Mouse (Mus musculus): ENCODE data around the gene Fgf22. TPM values are rescaled to one million over a fixed set of nuclear protein-coding genes. Genes with fewer than 3 reads are reported as not detected.

Gene Fgf22
- 0.23 TPM in 1 of 2 replicates, not detected in the other for polyA plus RNA-seq (2011; ENCODE audit: insufficient read length, low read depth, missing spikeins)

DNA sequence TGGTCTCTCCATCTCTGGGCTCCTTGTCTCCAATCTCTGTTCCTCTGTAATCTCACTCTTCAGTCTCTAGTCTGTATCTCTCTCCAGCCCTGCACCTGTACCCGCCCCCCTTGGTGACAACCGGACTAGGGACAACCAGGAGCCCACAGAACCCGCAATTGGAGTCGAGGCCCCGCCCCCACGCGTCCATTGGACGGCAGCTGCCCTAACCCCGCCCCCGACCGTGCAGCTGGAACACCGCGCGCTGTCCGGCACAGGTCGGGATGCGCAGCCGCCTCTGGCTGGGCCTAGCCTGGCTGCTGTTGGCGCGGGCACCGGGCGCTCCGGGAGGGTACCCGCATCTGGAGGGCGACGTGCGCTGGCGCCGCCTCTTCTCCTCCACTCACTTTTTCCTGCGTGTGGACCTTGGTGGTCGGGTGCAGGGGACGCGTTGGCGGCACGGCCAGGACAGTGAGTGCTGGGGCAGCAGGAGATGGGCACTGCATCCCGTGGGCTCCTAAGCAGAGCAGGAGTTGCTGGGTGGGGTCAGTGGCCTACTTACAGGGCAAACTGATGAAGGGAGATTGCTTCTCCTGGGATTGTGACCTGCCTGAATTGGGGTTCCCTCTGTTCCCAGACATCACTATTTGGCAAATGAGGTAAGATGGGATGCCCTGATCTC is at the start of gene Fgf22:
Fgf22 (plus strand) TSS at position 221 of the 661 bp plus-strand sequence.
- TF ChIP-seq POLR2A (IDR thresholded peaks at IDR 0.05; ENCODE audit: low read depth, low read length) (no peak), CTCF (IDR thresholded peaks at IDR 0.05; ENCODE audit: borderline replicate concordance, insufficient read depth, low read length) (no peak)
- Histone ChIP-seq H3K4me1 (ENCODE audit: control insufficient read depth, insufficient read depth, low read length) (no peaks in the 10 kb centered on the region), H3K27ac (ENCODE audit: insufficient read depth, low read length) (no peak within 1 kb of the TSS), H3K4me3 (ENCODE audit: insufficient read depth, low read length) (no peak within 1 kb of the TSS)

DNA sequence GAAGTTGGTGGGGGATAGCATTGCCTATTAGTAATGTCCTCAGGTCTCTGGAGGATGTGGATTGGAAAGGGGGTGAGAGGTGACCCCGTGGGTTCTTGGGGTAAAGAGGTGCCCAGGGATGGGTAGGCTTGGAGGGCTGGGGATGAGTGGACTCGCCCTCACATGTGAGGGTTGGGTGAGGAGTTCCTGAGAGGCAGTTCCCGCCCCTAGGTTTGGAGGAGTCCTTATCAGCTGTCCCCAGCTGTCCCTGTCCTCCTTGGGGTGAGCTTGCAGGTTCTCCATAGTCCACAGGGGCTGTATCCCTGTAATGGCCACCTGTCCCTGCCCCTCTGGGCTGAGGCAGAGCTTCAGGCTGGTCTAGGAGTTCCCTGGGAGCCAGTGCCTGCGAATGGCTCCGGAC is 48.9 kb upstream of the Fgf22 start:
- Histone ChIP-seq H3K4me1 (ENCODE audit: control insufficient read depth, insufficient read depth, low read length) (peaks cover 11% of the 10 kb centered on the region), H3K4me3 (ENCODE audit: insufficient read depth, low read length) (peak overlapping the region; percentile 92), H3K27ac (ENCODE audit: insufficient read depth, low read length) (no peak overlapping the region)
- TF ChIP-seq CTCF (IDR thresholded peaks at IDR 0.05; ENCODE audit: borderline replicate concordance, insufficient read depth, low read length) (no peak), POLR2A (IDR thresholded peaks at IDR 0.05; ENCODE audit: low read depth, low read length) (no peak)

DNA sequence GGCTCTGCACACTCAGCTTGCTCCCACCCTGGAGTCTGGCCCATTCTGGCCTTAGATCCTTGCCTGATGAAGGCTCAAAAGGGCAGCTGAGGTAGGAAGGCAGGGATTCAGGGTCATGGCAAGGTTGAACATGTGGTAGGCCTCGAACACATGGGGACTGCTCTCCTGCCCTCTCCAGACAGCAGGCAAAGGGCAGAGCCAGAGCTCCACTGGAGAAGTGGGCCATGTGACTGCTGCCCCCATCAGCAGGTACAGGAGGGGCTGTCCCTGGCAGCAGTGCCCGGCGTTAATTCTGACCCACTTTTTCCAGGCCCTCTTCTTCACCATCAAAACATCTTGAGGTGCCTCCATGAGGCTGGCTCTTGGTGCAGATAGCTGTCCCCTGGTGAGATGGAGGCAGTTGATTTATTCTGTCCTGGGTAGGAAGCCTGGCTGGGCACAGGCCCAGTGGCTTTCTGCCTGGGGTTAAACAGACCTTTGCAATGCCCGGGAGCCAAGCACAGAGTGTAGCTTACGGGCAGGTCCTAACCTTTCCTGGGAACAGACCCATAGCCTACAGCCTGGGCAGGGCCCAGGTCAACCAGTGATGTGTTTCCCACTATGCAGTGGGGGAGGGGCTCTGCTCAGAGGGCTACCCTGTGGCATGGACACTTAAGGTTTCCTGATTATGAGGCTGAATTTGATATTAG is 48.3 kb upstream of the Fgf22 start:
- TF ChIP-seq CTCF (IDR thresholded peaks at IDR 0.05; ENCODE audit: borderline replicate concordance, insufficient read depth, low read length), result no peak
- TF ChIP-seq POLR2A (IDR thresholded peaks at IDR 0.05; ENCODE audit: low read depth, low read length), result no peak
- H3K27ac ChIP-seq (ENCODE audit: insufficient read depth, low read length), result no peak overlapping the region

DNA sequence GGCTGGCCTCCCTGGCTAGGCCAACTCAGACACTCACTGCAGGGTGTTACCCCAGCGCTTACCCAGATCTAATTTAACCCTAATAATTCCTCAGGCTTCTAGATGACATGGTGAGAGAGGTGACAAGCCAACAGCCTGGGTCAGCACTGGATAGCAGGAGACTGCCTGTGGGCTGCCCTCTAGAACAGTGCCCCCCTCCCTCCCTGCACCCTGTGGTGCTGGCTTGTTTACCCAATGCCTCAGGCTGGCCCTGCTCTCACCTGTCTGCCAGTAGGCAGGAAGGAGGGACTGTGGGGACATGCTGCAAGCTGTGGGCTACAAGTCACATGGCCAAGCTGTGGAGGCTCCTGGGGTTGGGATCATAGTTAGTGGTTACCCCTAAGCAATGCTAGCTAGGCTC is 47.7 kb upstream of the Fgf22 start:
- Histone ChIP-seq H3K4me3 (ENCODE audit: insufficient read depth, low read length) (no peak overlapping the region), H3K4me1 (ENCODE audit: control insufficient read depth, insufficient read depth, low read length) (peaks cover 11% of the 10 kb centered on the region), H3K27ac (ENCODE audit: insufficient read depth, low read length) (no peak overlapping the region)
- TF ChIP-seq CTCF (IDR thresholded peaks at IDR 0.05; ENCODE audit: borderline replicate concordance, insufficient read depth, low read length) (no peak), POLR2A (IDR thresholded peaks at IDR 0.05; ENCODE audit: low read depth, low read length) (no peak)

More for the DNA sequence above, 48.3 kb upstream of the Fgf22 start:
- Histone ChIP-seq H3K4me3 (ENCODE audit: insufficient read depth, low read length) (peak overlapping the region; percentile 92; the same call in 1 of the 2 replicates), H3K4me1 (ENCODE audit: control insufficient read depth, insufficient read depth, low read length) (peaks cover 11% of the 10 kb centered on the region)

DNA sequence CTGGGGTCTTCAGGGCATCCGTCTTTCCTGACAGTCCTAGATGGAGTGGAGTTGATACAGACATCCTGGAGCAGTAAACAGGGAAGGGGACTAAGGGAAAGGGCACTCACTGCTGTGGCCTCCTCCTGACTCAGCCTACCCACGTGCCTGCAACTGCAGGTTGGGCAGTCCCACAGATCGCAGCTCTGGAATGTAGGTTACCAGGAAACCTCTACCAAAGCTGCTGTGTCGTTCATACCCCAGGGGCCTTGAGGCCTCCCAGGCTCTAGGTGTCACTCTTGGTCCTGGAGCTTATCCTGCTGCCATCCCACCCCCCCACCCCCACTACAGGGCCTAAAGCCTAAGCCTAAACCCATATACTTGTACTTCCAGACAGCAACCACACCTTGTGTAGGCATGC is 47.1 kb upstream of the Fgf22 start:
- TF ChIP-seq POLR2A (IDR thresholded peaks at IDR 0.05; ENCODE audit: low read depth, low read length) (no peak), CTCF (IDR thresholded peaks at IDR 0.05; ENCODE audit: borderline replicate concordance, insufficient read depth, low read length) (no peak)
- peaks cover 11% of the 10 kb centered on the region for H3K4me1 ChIP-seq (ENCODE audit: control insufficient read depth, insufficient read depth, low read length)
- H3K27ac ChIP-seq (ENCODE audit: insufficient read depth, low read length), result no peak overlapping the region
- no peak overlapping the region for H3K4me3 ChIP-seq (ENCODE audit: insufficient read depth, low read length)

DNA sequence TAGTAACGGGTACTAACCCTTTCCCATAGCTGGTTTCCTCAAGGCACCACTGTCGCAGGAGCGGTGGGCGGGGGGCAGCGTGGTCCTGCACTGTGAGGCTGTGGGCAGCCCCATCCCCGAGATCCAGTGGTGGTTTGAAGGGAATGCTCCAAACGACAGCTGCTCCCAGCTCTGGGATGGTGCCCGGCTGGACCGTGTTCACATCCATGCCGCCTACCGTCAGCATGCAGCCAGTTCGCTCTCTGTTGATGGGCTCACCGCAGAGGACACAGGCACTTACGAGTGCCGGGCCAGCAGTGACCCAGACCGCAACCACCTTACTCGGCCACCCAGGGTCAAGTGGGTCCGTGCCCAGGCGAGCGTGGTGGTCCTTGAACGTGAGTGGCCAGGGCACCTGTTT is 46.2 kb upstream of the Fgf22 start:
- Histone ChIP-seq H3K27ac (ENCODE audit: insufficient read depth, low read length) (no peak overlapping the region), H3K4me1 (ENCODE audit: control insufficient read depth, insufficient read depth, low read length) (peaks cover 11% of the 10 kb centered on the region), H3K4me3 (ENCODE audit: insufficient read depth, low read length) (no peak overlapping the region)
- TF ChIP-seq POLR2A (IDR thresholded peaks at IDR 0.05; ENCODE audit: low read depth, low read length) (no peak), CTCF (IDR thresholded peaks at IDR 0.05; ENCODE audit: borderline replicate concordance, insufficient read depth, low read length) (no peak)

DNA sequence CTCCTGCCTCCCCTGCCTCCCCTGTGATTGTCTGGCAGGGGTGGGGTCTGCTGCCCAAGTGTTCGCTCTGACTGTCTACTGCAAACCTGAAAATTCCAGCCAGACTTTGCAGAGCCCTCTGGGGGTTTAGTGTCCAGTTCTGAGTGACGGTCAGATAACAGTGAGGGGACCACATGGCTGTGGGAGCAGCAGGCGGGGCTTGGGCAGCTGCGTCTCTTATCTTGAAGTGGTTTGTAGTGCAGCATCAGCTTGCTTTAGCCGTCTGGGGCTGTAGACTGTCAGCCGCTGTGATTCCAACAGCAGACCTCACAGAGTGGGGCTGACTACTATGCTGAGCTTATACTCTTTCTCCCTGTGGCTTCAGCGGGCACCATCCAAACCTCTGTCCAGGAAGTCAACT is 45.6 kb upstream of the Fgf22 start:
- no peak overlapping the region for H3K27ac ChIP-seq (ENCODE audit: insufficient read depth, low read length)
- peaks cover 11% of the 10 kb centered on the region for H3K4me1 ChIP-seq (ENCODE audit: control insufficient read depth, insufficient read depth, low read length)
- TF ChIP-seq CTCF (IDR thresholded peaks at IDR 0.05; ENCODE audit: borderline replicate concordance, insufficient read depth, low read length) (no peak), POLR2A (IDR thresholded peaks at IDR 0.05; ENCODE audit: low read depth, low read length) (no peak)
- no peak overlapping the region for H3K4me3 ChIP-seq (ENCODE audit: insufficient read depth, low read length)

DNA sequence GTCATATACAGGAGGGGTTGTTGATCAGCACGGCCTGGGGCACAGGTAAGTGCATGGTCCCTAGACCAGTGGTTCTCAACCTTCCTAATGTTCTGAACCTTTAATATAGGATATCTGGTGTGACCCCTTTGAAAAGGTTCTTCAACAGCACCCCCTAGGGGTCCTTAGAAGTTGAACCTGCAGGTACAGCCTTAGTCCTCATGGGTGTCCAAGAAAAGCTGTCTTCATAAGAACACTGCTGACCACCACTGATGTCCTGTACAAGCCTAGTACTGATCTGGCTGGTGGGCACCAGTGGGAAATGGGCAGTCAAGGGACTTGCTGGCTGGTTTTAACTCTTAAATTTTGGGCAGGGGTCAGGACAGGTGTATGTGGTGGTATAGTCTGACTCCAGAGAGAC is 42.8 kb upstream of the Fgf22 start:
- TF ChIP-seq CTCF (IDR thresholded peaks at IDR 0.05; ENCODE audit: borderline replicate concordance, insufficient read depth, low read length), result no peak
- TF ChIP-seq POLR2A (IDR thresholded peaks at IDR 0.05; ENCODE audit: low read depth, low read length), result no peak
- no peak overlapping the region for H3K27ac ChIP-seq (ENCODE audit: insufficient read depth, low read length)
- H3K4me3 ChIP-seq (ENCODE audit: insufficient read depth, low read length), result no peak overlapping the region
- peaks cover 3% of the 10 kb centered on the region; the same call in 1 of the 2 replicates for H3K4me1 ChIP-seq (ENCODE audit: control insufficient read depth, insufficient read depth, low read length)

DNA sequence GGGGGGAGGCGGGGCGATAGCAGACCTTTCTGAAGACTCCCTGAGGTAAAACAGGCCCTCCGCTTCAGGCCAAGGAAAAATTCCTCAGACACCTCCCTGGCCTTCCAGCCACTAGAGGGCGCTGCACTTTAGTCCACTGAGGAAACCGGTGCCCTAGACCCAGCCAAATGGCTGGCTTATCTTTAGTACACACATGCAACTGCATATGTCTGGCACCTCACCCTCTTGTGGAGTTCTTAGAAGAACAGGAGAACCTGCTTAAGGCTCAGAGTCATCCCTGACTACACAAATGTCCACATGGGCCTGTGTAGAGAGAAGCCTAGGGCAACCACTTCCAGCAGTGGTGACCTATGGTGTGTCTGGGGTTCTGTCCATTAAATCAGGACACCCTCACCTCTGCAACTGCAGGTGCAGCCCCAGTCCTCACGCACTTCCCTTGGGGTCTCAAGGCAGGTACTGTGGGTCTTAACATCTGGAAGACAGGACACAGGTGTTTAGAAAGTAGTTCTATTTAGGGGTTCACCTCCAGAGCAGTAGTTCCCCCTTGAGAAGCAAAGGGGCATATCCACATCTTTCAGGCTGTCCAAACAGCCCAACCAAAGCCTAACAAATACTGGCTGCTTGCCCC is 42.3 kb upstream of the Fgf22 start:
- Histone ChIP-seq H3K4me1 (ENCODE audit: control insufficient read depth, insufficient read depth, low read length) (no peaks in the 10 kb centered on the region), H3K4me3 (ENCODE audit: insufficient read depth, low read length) (no peak overlapping the region), H3K27ac (ENCODE audit: insufficient read depth, low read length) (no peak overlapping the region)
- TF ChIP-seq POLR2A (IDR thresholded peaks at IDR 0.05; ENCODE audit: low read depth, low read length), result no peak
- TF ChIP-seq CTCF (IDR thresholded peaks at IDR 0.05; ENCODE audit: borderline replicate concordance, insufficient read depth, low read length), result peak; percentile 51; the same call in 1 of the 2 replicates

DNA sequence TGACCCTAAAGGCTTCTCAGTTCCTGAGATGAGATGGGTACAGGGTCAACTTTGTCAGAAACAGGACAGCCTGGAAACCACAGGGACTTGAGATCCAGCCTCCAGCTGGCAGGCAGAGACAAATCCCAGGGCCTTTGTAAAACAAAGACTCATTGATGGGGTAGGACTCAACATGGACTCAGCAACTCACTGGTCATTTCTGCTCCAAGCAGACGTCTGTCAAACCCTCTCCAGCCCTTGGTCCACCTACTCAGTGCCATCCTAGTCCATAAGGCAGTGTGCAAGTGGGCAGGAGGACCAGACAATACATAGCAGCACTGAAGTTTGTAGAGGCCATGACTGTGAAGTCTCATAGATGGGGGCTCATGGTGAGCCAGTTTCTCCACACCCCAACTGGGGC is 41.7 kb upstream of the Fgf22 start:
- no peak overlapping the region for H3K4me3 ChIP-seq (ENCODE audit: insufficient read depth, low read length)
- no peak overlapping the region for H3K27ac ChIP-seq (ENCODE audit: insufficient read depth, low read length)
- no peaks in the 10 kb centered on the region for H3K4me1 ChIP-seq (ENCODE audit: control insufficient read depth, insufficient read depth, low read length)
- TF ChIP-seq POLR2A (IDR thresholded peaks at IDR 0.05; ENCODE audit: low read depth, low read length) (peak; percentile 41), CTCF (IDR thresholded peaks at IDR 0.05; ENCODE audit: borderline replicate concordance, insufficient read depth, low read length) (no peak)
